Mouse (Mus musculus): Measurements from ENCODE around the gene Rarres1. TPM values are rescaled to one million over a fixed set of nuclear protein-coding genes. Genes with fewer than 3 reads are reported as not detected.

Rarres1 gene
- total RNA-seq, 2 experiments from 2014 or later = 0.26 to 1.1 TPM

- no peak for DNase-seq
These were observed 23.0 kb downstream of the Rarres1 start for GRCm38 (mm10) chr3:67492086-67492869.

- peak; percentile 11 to 38 for DNase-seq
These were observed 25.2 kb downstream of the Rarres1 start for GRCm38 (mm10) chr3:67490156-67490555.

- DNase-seq = no peak
These were observed 30.1 kb downstream of the Rarres1 start for GRCm38 (mm10) chr3:67485233-67485632.

- DNase-seq = no peak
These were observed 32.9 kb downstream of the Rarres1 start for GRCm38 (mm10) chr3:67482400-67482799.

- no peak for DNase-seq
These were observed 35.5 kb downstream of the Rarres1 start for GRCm38 (mm10) chr3:67479806-67480205.

- DNase-seq = no peak
These were observed 41.9 kb downstream of the Rarres1 start for GRCm38 (mm10) chr3:67473438-67473837.

- DNase-seq = no peak
These were observed 43.8 kb downstream of the Rarres1 start for GRCm38 (mm10) chr3:67471408-67472127.

GRCm38 (mm10) chr3:67467281-67467680 is 48.0 kb downstream of the Rarres1 start:
- peak; percentile 11 to 52 for DNase-seq

- no peak for DNase-seq
These were observed 48.7 kb downstream of the Rarres1 start for GRCm38 (mm10) chr3:67466576-67466975.

- peak; percentile 84 to 87 for DNase-seq
These were observed 51.6 kb downstream of the Rarres1 start, which contains the start of gene Lxn for GRCm38 (mm10) chr3:67463450-67464372. Lxn (minus strand) TSS chr3:67463926.

- peak in 1 of 2 experiments; percentile 3 for DNase-seq
These were observed 52.3 kb downstream of the Rarres1 start for GRCm38 (mm10) chr3:67463001-67463400.

- no peak for DNase-seq
These were observed 52.7 kb downstream of the Rarres1 start for GRCm38 (mm10) chr3:67462578-67462977.

- no peak for DNase-seq
These were observed 53.3 kb downstream of the Rarres1 start for GRCm38 (mm10) chr3:67462015-67462414.

- no peak for DNase-seq
These were observed 55.4 kb downstream of the Rarres1 start for GRCm38 (mm10) chr3:67459881-67460280.

- DNase-seq = no peak
These were observed 64.6 kb downstream of the Rarres1 start for GRCm38 (mm10) chr3:67450601-67451210.

- DNase-seq = no peak
These were observed 65.7 kb downstream of the Rarres1 start for GRCm38 (mm10) chr3:67449660-67450059.

GRCm38 (mm10) chr3:67447143-67447542 is 68.2 kb downstream of the Rarres1 start:
- DNase-seq = no peak

- no peak for DNase-seq
These were observed 81.3 kb downstream of the Rarres1 start for GRCm38 (mm10) chr3:67434011-67434410.

- DNase-seq = peak; percentile 92 to 93
These were observed 85.3 kb downstream of the Rarres1 start, which contains the start of gene Gfm1 for GRCm38 (mm10) chr3:67429999-67430380. Gfm1 (plus strand) TSS chr3:67430096.

GRCm38 (mm10) chr3:67429338-67429998 is 85.9 kb downstream of the Rarres1 start:
- no peak for DNase-seq
